Mouse (Mus musculus): ENCODE results near the gene Nfkbib.

Nfkbib gene

DNA sequence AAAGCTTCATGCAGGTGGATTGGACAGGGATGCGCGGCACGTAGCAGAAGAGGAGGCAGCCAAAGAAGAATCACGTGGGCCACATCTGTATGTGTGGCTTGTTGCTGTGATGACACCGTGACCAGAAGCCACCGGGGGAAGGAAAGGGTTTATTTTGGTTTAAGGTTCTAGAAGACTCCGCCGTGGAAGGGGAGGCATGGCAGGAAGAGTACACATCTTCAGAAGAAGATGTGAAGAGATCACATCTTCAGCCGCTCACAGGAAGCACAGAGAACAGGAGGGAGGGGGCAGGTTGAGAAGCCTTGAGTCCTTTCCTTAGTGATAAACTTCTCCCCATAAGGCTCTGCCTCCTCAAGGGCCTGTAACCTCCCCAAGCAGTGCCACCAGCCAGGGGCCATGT, 32.7 kb upstream of the Nfkbib start:
- DNase-seq (ENCODE audit: low spot score): no peak

DNA sequence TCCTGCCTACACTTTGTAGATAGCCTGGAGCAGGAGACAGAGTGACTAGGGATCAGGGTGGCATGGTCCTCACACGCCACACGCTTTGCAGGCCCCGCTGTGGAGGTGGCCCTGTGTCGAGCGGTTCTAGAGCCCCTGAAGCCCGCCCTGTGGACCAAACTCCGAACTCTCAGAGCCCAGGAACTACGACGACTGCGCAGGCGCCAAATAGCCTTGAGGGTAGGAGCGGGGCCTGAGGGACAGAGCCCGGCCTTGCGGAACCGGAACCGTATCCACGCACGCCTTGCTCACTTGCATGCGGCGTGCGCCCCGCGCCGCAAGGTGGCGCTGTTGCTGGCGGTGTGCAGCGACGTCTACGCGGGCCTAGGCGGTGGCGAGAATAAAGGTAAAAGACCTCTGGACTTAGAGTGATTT, 29.3 kb upstream of the Nfkbib start:
- no peak for DNase-seq (ENCODE audit: low spot score)

- no peak for DNase-seq (ENCODE audit: low spot score)
These were observed 28.5 kb upstream of the Nfkbib start for GRCm38 (mm10) chr7:28795832-28796231.

- no peak for DNase-seq (ENCODE audit: low spot score)
These were observed 27.2 kb upstream of the Nfkbib start for GRCm38 (mm10) chr7:28794496-28794895.

- DNase-seq (ENCODE audit: low spot score): no peak
These were observed 26.5 kb upstream of the Nfkbib start for GRCm38 (mm10) chr7:28793834-28794233.

DNA sequence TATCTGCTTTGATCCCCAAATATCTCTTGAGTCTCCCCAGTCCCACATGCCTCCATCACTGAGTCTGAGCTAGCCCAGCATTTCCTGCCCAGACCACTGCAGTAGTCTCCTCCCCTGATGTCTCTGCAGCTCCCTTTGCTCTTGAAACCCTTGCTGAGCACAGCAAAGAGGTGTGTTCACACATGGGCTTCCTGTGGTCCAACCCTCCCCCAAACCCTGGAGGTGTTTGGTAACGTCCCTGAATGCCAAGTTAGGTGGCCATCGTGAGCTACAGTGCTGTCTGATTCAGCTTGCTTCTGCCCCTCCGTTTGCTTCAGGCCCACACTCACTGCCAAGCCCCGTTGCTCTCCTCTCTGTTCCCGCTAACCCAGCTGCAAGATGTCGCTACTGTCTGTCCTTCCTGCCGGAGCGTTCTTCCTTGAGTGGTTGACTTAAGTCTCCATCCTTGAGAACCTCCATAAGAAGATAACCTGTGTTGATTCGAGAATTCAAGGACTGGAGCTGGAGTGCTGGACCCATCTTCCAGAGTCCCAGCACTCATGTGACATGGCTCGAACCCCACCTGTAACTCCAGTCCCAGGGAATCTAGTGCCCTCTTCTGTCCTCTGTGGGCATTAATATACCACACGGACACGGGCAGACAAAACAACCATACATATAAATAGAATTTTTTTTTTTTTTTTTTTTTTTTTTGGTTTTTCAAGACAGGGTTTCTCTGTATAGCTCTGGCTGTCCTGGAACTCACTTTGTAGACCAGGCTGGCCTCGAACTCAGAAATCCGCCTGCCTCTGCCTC, 25.3 kb upstream of the Nfkbib start:
- DNase-seq (ENCODE audit: low spot score): no peak

DNA sequence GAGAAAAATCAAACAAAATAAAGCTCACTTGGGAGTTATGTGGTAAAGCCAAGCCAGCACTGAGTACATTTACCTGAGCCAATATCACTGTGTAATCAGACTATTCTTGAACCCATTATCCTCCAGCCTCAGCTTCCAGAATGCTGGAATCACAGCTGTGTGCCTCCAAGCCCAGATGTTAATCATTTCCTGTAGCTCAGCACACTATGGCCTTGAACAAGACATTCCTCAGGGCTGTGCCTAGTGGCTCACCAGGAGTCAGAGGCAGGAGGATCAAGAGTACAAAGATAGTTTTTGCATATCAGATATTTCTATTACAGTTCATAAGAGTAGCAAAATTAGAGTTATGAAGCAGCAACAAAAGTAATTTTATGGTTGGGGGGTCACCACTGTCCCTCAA, 24.4 kb upstream of the Nfkbib start:
- no peak for DNase-seq (ENCODE audit: low spot score)

DNA sequence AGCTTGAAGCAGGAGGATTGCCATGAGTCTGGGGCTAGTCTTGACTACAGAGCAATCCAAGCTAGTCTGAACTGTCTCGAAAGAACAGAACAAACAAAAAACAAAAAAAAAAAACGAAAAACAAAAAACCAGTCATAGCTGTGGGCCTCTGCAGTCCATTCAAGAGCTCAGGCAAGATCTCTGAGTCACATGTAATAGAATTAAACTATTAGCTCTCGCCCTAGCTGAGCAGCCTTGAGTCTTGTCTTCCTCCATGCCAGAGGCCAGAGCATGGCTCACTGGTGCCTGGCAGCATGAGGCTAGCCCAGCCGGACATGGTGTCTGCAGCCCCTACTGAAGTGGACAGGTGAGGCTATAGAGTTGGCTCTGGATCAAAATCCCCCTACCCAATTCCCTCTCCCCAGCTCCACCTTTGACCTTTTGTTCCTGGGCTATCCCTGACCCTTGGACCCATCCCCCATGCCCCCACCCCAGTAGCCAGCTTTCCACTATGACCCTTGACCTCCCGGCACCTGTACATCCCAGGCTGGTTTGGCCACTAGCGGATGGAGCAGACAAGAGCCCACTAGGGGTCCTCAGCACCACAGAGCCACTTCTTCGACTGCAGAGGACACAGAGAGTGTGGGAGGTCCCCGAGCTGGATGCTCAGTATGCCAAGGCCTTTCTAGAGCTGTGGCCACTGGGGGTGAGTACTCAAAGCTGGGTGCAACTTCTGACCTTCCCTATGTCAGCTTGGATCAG, 22.9 kb upstream of the Nfkbib start:
- DNase-seq (ENCODE audit: low spot score): no peak

- DNase-seq (ENCODE audit: low spot score): no peak
These were observed 21.9 kb upstream of the Nfkbib start for GRCm38 (mm10) chr7:28789235-28789634.

DNA sequence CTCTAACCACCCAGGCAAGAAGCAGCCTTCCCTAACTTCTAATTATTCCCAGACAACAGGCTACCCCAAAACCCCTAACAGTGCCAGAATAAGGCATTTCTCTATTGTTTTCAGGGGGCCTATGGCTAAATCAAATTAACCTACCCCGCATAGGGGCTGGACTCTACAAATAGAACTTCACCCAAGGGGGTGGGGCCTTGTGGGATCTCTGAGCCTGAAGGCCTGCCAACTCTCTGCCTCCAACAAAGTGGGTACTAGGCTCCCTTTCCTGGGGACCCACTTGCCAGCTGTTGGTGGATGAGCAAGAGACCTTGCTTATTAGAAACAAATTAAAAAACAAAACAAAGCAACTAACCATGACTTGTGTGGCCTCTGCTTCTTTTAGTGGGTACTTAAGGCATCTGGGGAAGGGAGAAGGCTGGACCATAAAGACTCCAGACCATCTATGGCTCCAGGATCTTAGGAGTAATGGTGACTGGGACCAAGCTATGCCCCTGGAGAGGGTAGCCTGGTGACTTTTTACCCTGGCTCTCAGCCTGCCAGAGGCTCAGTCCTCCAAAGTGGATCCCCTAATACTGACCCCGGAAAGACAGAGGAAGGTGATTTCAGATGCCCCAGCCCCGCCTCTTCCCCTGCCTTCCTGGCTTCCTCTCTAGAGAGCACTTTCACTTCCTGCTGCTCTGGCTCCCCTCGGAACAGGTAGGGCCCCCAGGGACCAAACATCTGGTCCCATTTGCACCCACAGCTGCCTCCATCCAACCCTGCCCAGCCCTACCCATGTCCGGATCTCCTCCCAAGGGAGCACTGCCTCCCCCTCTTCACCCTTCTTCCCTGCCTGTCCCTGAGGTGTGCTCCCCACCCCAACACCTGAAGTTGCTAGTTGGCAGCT, 21.2 kb upstream of the Nfkbib start, which contains the start of gene Rinl:
Rinl (plus strand) TSS at position 663 of the 889 bp plus-strand sequence.
- no peak for DNase-seq (ENCODE audit: low spot score)

GRCm38 (mm10) chr7:28787884-28788283, 20.6 kb upstream of the Nfkbib start:
- no peak for DNase-seq (ENCODE audit: low spot score)

DNA sequence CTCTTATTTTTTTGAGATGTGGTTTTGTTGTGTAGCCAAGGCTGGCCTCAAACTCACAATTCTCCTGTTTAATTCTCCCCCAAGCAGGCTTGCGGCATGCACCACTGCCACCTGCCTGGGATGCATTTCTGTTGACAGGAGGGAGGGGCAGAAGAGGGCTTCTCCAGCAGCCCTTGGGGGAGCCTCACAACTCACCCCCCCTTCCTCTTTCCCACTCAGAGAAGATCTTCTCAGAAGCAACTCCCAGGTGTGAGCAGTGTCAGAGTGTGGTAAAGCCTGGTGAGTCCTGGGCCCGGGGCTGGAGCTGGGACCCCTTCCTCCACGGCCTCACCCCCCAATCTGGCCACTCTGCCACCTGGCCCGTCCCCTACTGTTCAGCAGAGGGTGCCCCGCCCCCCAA, 17.8 kb upstream of the Nfkbib start:
- DNase-seq (ENCODE audit: low spot score): no peak

DNA sequence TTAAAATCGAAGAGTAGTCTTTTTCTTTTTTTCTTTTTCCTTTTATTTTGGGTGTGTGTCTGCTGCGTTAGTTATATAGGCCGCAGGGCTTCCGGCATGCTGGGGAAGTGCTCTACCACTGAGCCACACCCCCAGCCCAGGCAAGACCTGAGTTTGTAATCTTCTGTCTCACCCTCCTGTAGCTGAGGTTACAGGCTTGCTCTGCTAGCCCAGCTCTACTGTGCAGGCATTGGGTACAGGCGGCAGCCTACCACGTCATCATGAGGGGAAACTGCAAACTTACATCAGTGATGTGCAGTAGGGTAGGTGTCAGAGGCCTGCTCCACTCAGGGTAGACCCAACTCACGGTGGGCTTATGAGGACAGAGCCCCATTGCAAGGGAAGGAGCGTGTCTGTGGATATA, 13.9 kb upstream of the Nfkbib start:
- no peak for DNase-seq (ENCODE audit: low spot score)

DNA sequence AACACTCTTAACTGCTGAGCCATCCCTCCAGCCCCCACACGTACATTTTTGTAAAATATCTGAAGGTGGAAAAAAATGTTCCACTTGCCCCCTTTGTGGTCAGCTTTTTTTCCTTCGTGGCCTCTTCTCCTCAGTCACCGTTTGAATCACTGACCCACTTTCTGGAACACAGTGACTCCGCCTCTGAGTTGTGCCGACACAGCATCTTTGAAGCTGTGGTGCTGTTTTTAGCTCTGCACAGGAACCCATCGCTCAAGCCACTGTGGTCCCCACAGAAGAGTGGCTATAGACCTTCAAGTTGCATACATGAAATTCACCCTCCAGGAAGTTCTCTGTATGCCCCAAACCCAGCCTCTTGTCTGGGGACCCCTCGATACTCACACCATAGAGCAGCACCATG, 13.5 kb upstream of the Nfkbib start:
- DNase-seq (ENCODE audit: low spot score): no peak

- DNase-seq (ENCODE audit: low spot score): peak; percentile 92
These were observed 12.9 kb upstream of the Nfkbib start for GRCm38 (mm10) chr7:28780067-28780658.

- DNase-seq (ENCODE audit: low spot score): no peak
These were observed 11.5 kb upstream of the Nfkbib start for GRCm38 (mm10) chr7:28778825-28779224.

DNA sequence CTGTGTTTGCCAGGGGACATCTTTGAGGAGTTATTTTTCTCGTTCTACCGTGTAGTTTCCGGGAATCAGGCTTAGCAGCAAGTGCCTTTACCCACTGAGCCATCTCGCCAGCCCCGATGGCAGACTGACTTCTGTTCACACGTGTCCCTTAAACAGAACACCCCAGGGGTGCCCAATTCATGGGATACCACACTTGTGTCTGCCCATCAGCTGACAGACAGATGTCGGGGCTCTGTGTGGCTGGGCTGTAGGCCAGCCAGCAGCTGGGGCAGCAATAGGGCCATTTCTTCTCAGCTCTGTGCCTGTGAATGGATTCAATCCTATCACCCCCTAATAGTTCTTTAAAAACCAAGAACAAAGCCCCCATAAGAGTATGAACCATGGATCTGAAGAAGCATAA, 7.8 kb upstream of the Nfkbib start:
- DNase-seq (ENCODE audit: low spot score): no peak

GRCm38 (mm10) chr7:28774164-28774563, 6.9 kb upstream of the Nfkbib start:
- DNase-seq (ENCODE audit: low spot score): no peak

DNA sequence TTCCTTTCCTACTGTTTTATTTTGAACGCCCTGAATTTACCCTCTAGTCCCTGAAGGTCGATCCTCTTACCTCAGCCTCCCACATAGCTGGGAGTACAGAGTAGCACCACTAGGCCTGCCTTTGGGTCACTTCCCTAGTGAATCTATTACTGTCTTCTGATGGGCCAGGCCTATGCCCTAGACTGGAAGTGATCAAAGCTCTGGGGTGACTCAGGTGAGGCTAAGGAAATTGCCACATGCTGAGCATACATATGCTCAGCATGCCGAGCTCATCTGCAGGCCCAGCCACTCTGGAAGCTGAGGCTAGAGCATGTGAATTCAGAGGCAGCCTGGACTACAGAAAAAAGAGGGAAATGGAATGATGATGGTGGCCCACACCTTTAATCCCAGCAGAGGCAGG, 5.9 kb upstream of the Nfkbib start:
- no peak for DNase-seq (ENCODE audit: low spot score)

DNA sequence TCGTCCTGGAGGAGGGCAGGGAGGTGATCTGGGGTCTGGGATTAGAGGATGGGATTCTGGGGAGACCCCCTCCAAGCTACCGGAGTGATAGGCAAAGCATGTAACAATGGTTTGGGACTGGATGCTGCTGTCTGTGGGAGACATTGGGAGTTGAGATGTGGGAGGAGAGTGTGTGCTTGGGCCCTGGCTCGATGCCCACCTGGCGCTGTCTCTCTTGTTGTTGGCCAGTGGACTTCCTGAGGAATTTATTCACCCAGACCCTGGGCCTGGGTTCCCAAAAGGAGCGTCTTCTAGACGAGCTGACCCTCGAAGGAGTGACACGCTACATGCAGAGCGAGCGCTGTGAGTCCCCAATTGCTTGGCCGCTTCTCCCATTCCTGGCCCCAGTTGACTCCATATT, 4.6 kb upstream of the Nfkbib start:
- no peak for DNase-seq (ENCODE audit: low spot score)

DNA sequence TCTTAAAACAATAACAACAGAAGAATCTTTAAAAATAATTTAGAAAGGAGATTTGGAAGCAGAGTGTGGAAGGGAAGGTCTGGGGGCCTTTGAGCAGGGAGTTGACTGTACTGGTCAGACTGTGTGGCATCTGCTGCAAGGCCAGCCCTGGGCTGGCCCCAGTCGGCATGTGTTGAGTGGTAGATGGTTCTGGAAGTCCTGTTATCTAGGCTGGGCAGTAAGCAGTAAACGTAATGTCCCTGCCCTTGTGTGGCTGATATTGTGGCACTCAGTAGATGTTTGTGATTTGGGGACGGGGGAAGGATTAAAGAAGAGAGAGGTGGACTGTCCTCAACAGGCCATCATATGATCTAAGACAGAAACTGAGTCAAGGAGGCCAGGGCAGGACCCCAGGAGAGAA, 3.0 kb upstream of the Nfkbib start:
- no peak for DNase-seq (ENCODE audit: low spot score)

DNA sequence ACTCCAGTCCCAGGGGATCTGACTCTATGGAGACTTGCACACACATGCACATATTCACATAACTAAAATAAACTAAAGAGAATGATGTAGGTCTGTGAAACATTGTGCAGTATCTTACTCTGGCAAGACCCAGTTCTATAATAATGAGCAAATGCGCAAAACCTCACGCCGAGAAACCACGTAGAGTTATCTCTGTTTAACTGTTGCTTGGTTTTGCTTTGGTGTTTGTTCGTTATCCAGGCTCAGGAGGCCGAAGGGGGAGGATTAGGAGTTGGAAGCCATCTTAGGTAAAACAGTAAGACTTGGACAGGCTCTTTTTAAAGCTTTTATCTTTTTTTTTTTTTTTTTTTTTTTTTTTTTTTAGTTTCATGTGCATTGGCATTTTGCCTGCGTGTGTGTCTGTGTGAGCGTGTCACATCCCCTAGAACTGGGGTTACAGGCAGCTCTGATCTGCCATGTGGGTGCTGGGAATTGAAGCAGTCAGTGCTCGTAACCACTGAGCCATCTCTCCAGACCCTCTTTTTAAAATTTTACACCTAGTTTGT, 2.2 kb upstream of the Nfkbib start:
- no peak for DNase-seq (ENCODE audit: low spot score)
